15 mouse cellular contexts compared by ENCODE assay signal in the genomic region with DNA sequence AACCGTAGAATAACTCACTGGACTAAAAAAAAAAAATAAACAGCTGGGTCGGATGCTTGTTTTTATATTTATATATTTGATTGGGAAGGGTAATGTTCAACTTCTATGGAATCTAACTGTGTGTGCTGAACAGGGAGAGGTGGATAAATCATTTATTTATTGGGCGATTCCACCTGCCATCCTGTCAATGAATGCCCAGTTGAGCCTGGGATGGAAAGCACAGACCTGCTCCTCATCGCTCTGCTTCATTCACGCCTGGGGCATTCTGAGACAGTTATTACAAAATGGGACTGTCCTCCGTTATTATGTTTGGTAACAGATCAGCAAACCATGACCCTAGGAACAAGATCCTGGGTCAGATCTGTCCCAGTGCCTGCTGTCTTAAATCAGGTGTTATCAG.
"Had no signal": no experiment of that assay in that cellular context is flagged by ENCODE, and none has a peak within 500 bp of the region (broad histone marks: within the 10 kb centered on the region; RNA-seq: fewer than 3 reads in every experiment).

No protein-coding gene starts in this region.

- H3K9ac ChIP-seq: limb, embryonic 13.5 days; liver, embryonic 12.5 days; liver, embryonic 15.5 days; midbrain, embryonic 12.5 days; midbrain, embryonic 15.5 days; neural tube, embryonic 13.5 days had no signal

- H3K27me3 ChIP-seq: limb, embryonic 13.5 days; liver, embryonic 15.5 days had no signal

- DNase-seq: liver; lung, adult 18-20 months; thymus, postnatal 25 days had no signal

- H3K4me1 ChIP-seq: liver, embryonic 12.5 days; liver, embryonic 15.5 days had no signal

- H3K9me3 ChIP-seq: limb, embryonic 10.5 days; limb, embryonic 13.5 days; liver, embryonic 12.5 days; liver, embryonic 15.5 days; midbrain, embryonic 12.5 days; midbrain, embryonic 15.5 days; neural tube, embryonic 13.5 days had no signal

- H3K36me3 ChIP-seq: limb, embryonic 10.5 days; limb, embryonic 13.5 days; liver, embryonic 12.5 days; liver, embryonic 15.5 days; midbrain, embryonic 12.5 days; midbrain, embryonic 15.5 days; neural tube, embryonic 13.5 days had no signal

- H3K4me3 ChIP-seq: limb, embryonic 10.5 days; limb, embryonic 13.5 days; liver, embryonic 12.5 days; liver, embryonic 15.5 days; midbrain, embryonic 12.5 days; midbrain, embryonic 15.5 days; neural tube, embryonic 13.5 days had no signal

- ATAC-seq: hindbrain, postnatal 0 days; inflammation-experienced regulatory T-cells, adult 6 months; intestine, embryonic 16.5 days; liver, embryonic 12.5 days; midbrain, embryonic 15.5 days had no signal

- H3K27ac ChIP-seq: hindbrain, postnatal 0 days; liver, embryonic 12.5 days; liver, embryonic 15.5 days; macrophage; midbrain, embryonic 12.5 days; midbrain, embryonic 15.5 days; neural tube, embryonic 13.5 days; stomach, postnatal 0 days had no signal

- H3K4me2 ChIP-seq: limb, embryonic 13.5 days; liver, embryonic 12.5 days; liver, embryonic 15.5 days; midbrain, embryonic 12.5 days; midbrain, embryonic 15.5 days; neural tube, embryonic 13.5 days had no signal
